Mouse (Mus musculus) hindbrain, embryonic 10.5 days (tissue): Measurements from ENCODE around the gene Atp6v0a4. TPM values are rescaled to one million over a fixed set of nuclear protein-coding genes. Genes with fewer than 3 reads are reported as not detected.

Experiments
- DNase-seq: peaks from one replicate; pipeline ENCODE4 v3.0.0-alpha.2; 2017; ENCODE audit warnings: low spot score
- H3K27ac ChIP-seq: fragments of 300-500 bp; sonication (generic); 2 replicates; pipeline ENCODE4 v1.5.1; 2016; ENCODE audit warnings: mild to moderate bottlenecking, moderate library complexity
- H3K27me3 ChIP-seq: fragments of 300-500 bp; sonication (generic); 2 replicates; pipeline ENCODE4 v1.6.1; 2016; ENCODE audit warnings: mild to moderate bottlenecking; ENCODE audit not compliant: poor library complexity, insufficient read depth, severe bottlenecking
- H3K36me3 ChIP-seq: fragments of 300-500 bp; sonication (generic); 2 replicates; pipeline ENCODE4 v1.6.1; 2016; ENCODE audit warnings: mild to moderate bottlenecking, moderate library complexity
- H3K4me1 ChIP-seq: fragments of 300-500 bp; sonication (generic); replicated peaks from 2 replicates; pipeline ENCODE4 v1.6.1; 2016; ENCODE audit warnings: mild to moderate bottlenecking
- H3K4me3 ChIP-seq: fragments of 300-500 bp; sonication (generic); 2 replicates; pipeline ENCODE4 v1.5.1; 2016; ENCODE audit warnings: mild to moderate bottlenecking, moderate library complexity
- H3K9me3 ChIP-seq: fragments of 300-500 bp; sonication (generic); 2 replicates; pipeline ENCODE4 v1.6.1; 2016; ENCODE audit warnings: mild to moderate bottlenecking, moderate library complexity
- WGBS: fragments of 180-500 bp; shearing (Covaris S2); methylation state at CpG from one replicate; pipeline ENCODE4 v1.1.7; 2016; 5-methylcytosine and 5-hydroxymethylcytosine counted together
- polyA plus RNA-seq: library from polyadenylated mRNA; unstranded; fragments of >200 nt; fragmentation: Nextera tagmentation; extraction: Ambion mirVana; gene quantifications from 2 replicates; pipeline ENCODE4 v1.2.1, GENCODE M21; 2016

Gene Atp6v0a4
- polyA plus RNA-seq, 1 experiment from 2014 or later, result not detected

GRCm38 (mm10) chr6:38094701-38095100, 29.7 kb downstream of the Atp6v0a4 start:
- no peak overlapping the region for H3K27ac ChIP-seq
- WGBS, result 90% methylated on average over 10 of the region's 10 CpGs
- no peak for DNase-seq
- H3K4me3 ChIP-seq, result no peak overlapping the region
- H3K4me1 ChIP-seq, result no peaks in the 10 kb centered on the region
- 0 out of 2 replicates have a peak, but pooled peaks cover 3% of the 10 kb centered on the region for H3K9me3 ChIP-seq
- no peaks in the 10 kb centered on the region for H3K36me3 ChIP-seq
- H3K27me3 ChIP-seq, result no peaks in the 10 kb centered on the region

GRCm38 (mm10) chr6:38092539-38092938, 31.8 kb downstream of the Atp6v0a4 start:
- no peaks in the 10 kb centered on the region for H3K9me3 ChIP-seq

GRCm38 (mm10) chr6:38087242-38088026, 37.0 kb downstream of the Atp6v0a4 start:
- H3K4me1 ChIP-seq, result no peaks in the 10 kb centered on the region
- no peaks in the 10 kb centered on the region for H3K9me3 ChIP-seq
- no peak overlapping the region for H3K4me3 ChIP-seq
- DNase-seq, result no peak
- 80% methylated on average over 9 of the region's 9 CpGs for whole genome bisulfite sequencing
- H3K27ac ChIP-seq, result no peak overlapping the region
- H3K36me3 ChIP-seq, result no peaks in the 10 kb centered on the region
- no peaks in the 10 kb centered on the region for H3K27me3 ChIP-seq

More at GRCm38 (mm10) chr6:38092539-38092938, 31.8 kb downstream of the Atp6v0a4 start:
- Histone ChIP-seq H3K27ac (no peak overlapping the region), H3K36me3 (no peaks in the 10 kb centered on the region), H3K4me3 (no peak overlapping the region), H3K4me1 (no peaks in the 10 kb centered on the region), H3K27me3 (no peaks in the 10 kb centered on the region)
- no peak for DNase-seq
- 96% methylated on average over 8 of the region's 8 CpGs for WGBS

- Histone ChIP-seq H3K27me3 (no peaks in the 10 kb centered on the region), H3K4me1 (peaks cover 10% of the 10 kb centered on the region; the same call in 1 of the 2 replicates), H3K27ac (no peak overlapping the region), H3K9me3 (no peaks in the 10 kb centered on the region), H3K4me3 (no peak overlapping the region), H3K36me3 (no peaks in the 10 kb centered on the region)
- no peak for DNase-seq
- 49% methylated on average over 4 of the region's 4 CpGs for WGBS
Measured at GRCm38 (mm10) chr6:38083204-38083603, 41.2 kb downstream of the Atp6v0a4 start.

- Histone ChIP-seq H3K36me3 (no peaks in the 10 kb centered on the region), H3K27me3 (no peaks in the 10 kb centered on the region), H3K9me3 (no peaks in the 10 kb centered on the region), H3K4me3 (no peak overlapping the region), H3K27ac (no peak overlapping the region), H3K4me1 (peaks cover 10% of the 10 kb centered on the region; the same call in 1 of the 2 replicates)
- DNase-seq, result peak; percentile 7
- 66% methylated on average over 11 of the region's 11 CpGs for WGBS
Measured at GRCm38 (mm10) chr6:38081727-38082341, 42.6 kb downstream of the Atp6v0a4 start.

- DNase-seq, result no peak
- no peaks in the 10 kb centered on the region for H3K27me3 ChIP-seq
- WGBS, result 75% methylated on average over 4 of the region's 4 CpGs
Measured at GRCm38 (mm10) chr6:38080364-38080763, 44.0 kb downstream of the Atp6v0a4 start.

GRCm38 (mm10) chr6:38073592-38073991, 50.8 kb downstream of the Atp6v0a4 start:
- no peak for DNase-seq
- no peaks in the 10 kb centered on the region for H3K36me3 ChIP-seq
- WGBS, result 91% methylated on average over 3 of the region's 3 CpGs
- H3K9me3 ChIP-seq, result 0 out of 2 replicates have a peak, but pooled peaks cover 7% of the 10 kb centered on the region
- H3K27me3 ChIP-seq, result no peaks in the 10 kb centered on the region
- H3K27ac ChIP-seq, result no peak overlapping the region
- no peak overlapping the region for H3K4me3 ChIP-seq
- peaks cover 5% of the 10 kb centered on the region; the same call in 1 of the 2 replicates for H3K4me1 ChIP-seq

More at GRCm38 (mm10) chr6:38080364-38080763, 44.0 kb downstream of the Atp6v0a4 start:
- no peaks in the 10 kb centered on the region for H3K36me3 ChIP-seq
- H3K4me1 ChIP-seq, result peaks cover 10% of the 10 kb centered on the region; the same call in 1 of the 2 replicates
- 0 out of 2 replicates have a peak, but pooled peaks cover under 1% of the 10 kb centered on the region for H3K9me3 ChIP-seq
- H3K27ac ChIP-seq, result no peak overlapping the region
- H3K4me3 ChIP-seq, result no peak overlapping the region

- Histone ChIP-seq H3K36me3 (no peaks in the 10 kb centered on the region), H3K4me1 (peaks cover 5% of the 10 kb centered on the region; the same call in 1 of the 2 replicates), H3K27me3 (no peaks in the 10 kb centered on the region), H3K4me3 (no peak overlapping the region), H3K27ac (no peak overlapping the region), H3K9me3 (0 out of 2 replicates have a peak, but pooled peaks cover 7% of the 10 kb centered on the region)
- 62% methylated on average over 5 of the region's 5 CpGs for WGBS
- DNase-seq, result no peak
Measured at GRCm38 (mm10) chr6:38072137-38072796, 52.1 kb downstream of the Atp6v0a4 start.

GRCm38 (mm10) chr6:38071256-38071655, 53.1 kb downstream of the Atp6v0a4 start:
- Histone ChIP-seq H3K4me1 (peaks cover 5% of the 10 kb centered on the region), H3K27ac (no peak overlapping the region), H3K27me3 (no peaks in the 10 kb centered on the region), H3K36me3 (no peaks in the 10 kb centered on the region), H3K9me3 (0 out of 2 replicates have a peak, but pooled peaks cover 7% of the 10 kb centered on the region), H3K4me3 (no peak overlapping the region)
- no peak for DNase-seq
- 91% methylated on average over 4 of the region's 4 CpGs for WGBS

GRCm38 (mm10) chr6:38066215-38066614, 58.2 kb downstream of the Atp6v0a4 start:
- Histone ChIP-seq H3K36me3 (no peaks in the 10 kb centered on the region), H3K9me3 (peaks cover 14% of the 10 kb centered on the region), H3K27ac (no peak overlapping the region), H3K4me1 (peaks cover 7% of the 10 kb centered on the region; the same call in 1 of the 2 replicates), H3K27me3 (no peaks in the 10 kb centered on the region), H3K4me3 (no peak overlapping the region)
- peak; percentile 59 for DNase-seq
- 5% methylated on average over 5 of the region's 5 CpGs for WGBS

GRCm38 (mm10) chr6:38065501-38066122, 58.8 kb downstream of the Atp6v0a4 start:
- no peak overlapping the region for H3K27ac ChIP-seq
- no peaks in the 10 kb centered on the region for H3K36me3 ChIP-seq
- H3K9me3 ChIP-seq, result peaks cover 14% of the 10 kb centered on the region
- no peak for DNase-seq
- H3K4me3 ChIP-seq, result no peak overlapping the region
- no peaks in the 10 kb centered on the region for H3K27me3 ChIP-seq
- WGBS, result 85% methylated on average over 11 of the region's 11 CpGs
- peaks cover 7% of the 10 kb centered on the region; the same call in 1 of the 2 replicates for H3K4me1 ChIP-seq

GRCm38 (mm10) chr6:38065122-38065500, 59.3 kb downstream of the Atp6v0a4 start:
- Histone ChIP-seq H3K36me3 (no peaks in the 10 kb centered on the region), H3K27me3 (no peaks in the 10 kb centered on the region), H3K27ac (no peak overlapping the region), H3K9me3 (peaks cover 14% of the 10 kb centered on the region), H3K4me3 (no peak overlapping the region), H3K4me1 (peaks cover 7% of the 10 kb centered on the region; the same call in 1 of the 2 replicates)
- 87% methylated on average over 3 of the region's 3 CpGs for WGBS
- DNase-seq, result no peak
